Mouse (Mus musculus): ENCODE data around the gene Myb. TPM values are rescaled to one million over a fixed set of nuclear protein-coding genes. Genes with fewer than 3 reads are reported as not detected.

Gene Myb
- polyA plus RNA-seq, 1 experiment: 334 TPM

DNA sequence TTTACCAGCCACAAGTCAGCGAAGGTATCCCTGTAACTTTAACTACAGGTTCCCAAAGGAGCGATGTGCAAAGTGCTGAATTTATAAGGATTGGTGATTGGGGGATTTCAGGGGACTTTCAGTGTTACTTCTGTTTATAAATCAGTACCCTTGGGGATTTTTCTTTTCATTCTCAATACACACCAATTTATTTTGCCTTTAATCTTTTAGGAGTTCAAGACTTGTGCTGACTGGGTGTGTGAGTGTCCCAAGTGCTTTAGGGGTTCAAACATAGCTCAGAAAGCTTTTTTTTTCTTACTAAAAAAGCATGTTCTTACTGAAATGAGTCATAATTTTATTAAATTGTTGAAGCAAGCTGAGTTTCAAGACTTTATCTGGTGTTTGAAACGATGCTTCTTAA lies 1.3 kb upstream of the Myb start:
- 87% methylated on average over 3 of the region's 3 CpGs for WGBS
- Histone ChIP-seq H3K27ac (ENCODE audit: control insufficient read depth, insufficient read depth, low read length) (no peak overlapping the region), H3K27me3 (ENCODE audit: control insufficient read depth, insufficient read depth, low read length) (no peaks in the 10 kb centered on the region), H3K4me1 (replicated peaks; ENCODE audit: control insufficient read depth, insufficient read depth, low read length) (no peaks in the 10 kb centered on the region), H3K36me3 (ENCODE audit: control insufficient read depth, insufficient read depth, low read length) (no peaks in the 10 kb centered on the region), H3K4me3 (ENCODE audit: control insufficient read depth, insufficient read depth, low read length) (no peak overlapping the region)
- TF ChIP-seq POLR2A (IDR thresholded peaks at IDR 0.05; ENCODE audit: control insufficient read depth, extremely low read depth, insufficient read depth, low read length, poor library complexity): no peak
- no peak for TF ChIP-seq CTCF (IDR thresholded peaks at IDR 0.05; ENCODE audit: borderline replicate concordance, control insufficient read depth, extremely low read depth, insufficient read depth, low read length, poor library complexity)
- no peak for DNase-seq

DNA sequence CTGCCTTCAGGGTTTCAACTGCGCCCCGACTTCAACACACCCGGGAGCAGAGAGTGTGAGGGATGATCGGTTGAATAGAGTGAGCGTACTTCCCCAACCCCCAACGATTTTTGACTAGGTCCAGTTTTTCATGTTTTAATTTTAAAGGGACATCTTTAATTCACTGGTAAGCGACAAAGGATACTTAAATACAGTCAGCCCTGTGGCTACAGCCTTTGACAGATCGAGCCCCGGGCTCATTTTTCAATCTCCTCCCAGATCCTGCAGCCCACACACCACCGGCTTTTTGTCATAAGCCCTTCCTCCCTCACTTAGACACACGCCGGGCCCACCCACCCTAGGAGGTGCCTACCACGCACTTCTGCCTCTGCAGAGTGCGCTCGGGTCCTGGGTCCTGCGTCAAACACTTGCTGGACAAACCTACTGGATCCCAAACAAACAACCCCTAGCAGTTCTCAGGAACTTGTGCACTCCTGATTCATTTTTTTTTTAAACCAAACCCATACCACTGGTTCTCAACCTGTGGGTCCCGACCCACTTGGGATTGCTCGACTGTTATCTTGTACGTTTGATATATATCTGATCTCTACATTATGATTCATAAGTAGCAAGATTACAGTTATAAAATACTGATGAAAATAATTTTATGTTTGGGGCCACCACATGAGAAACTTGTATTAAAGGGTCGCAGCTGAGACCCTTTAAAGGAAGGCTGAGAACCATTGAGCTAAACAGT lies 743 bp upstream of the Myb start:
- TF ChIP-seq CTCF (IDR thresholded peaks at IDR 0.05; ENCODE audit: borderline replicate concordance, control insufficient read depth, extremely low read depth, insufficient read depth, low read length, poor library complexity): no peak
- peak; percentile 48; the same call in 1 of the 2 replicates for TF ChIP-seq POLR2A (IDR thresholded peaks at IDR 0.05; ENCODE audit: control insufficient read depth, extremely low read depth, insufficient read depth, low read length, poor library complexity)
- Histone ChIP-seq H3K36me3 (ENCODE audit: control insufficient read depth, insufficient read depth, low read length) (no peaks in the 10 kb centered on the region), H3K4me1 (replicated peaks; ENCODE audit: control insufficient read depth, insufficient read depth, low read length) (no peaks in the 10 kb centered on the region), H3K27me3 (ENCODE audit: control insufficient read depth, insufficient read depth, low read length) (no peaks in the 10 kb centered on the region), H3K4me3 (ENCODE audit: control insufficient read depth, insufficient read depth, low read length) (peak overlapping the region; percentile 96), H3K27ac (ENCODE audit: control insufficient read depth, insufficient read depth, low read length) (peak overlapping the region; percentile 96)
- peak; percentile 77 for DNase-seq
- 4% methylated on average over 20 of the region's 20 CpGs for WGBS

GRCm38 (mm10) chr10:21159697-21160394 lies 938 bp downstream of the Myb start:
- Histone ChIP-seq H3K27me3 (ENCODE audit: control insufficient read depth, insufficient read depth, low read length) (no peaks in the 10 kb centered on the region), H3K27ac (ENCODE audit: control insufficient read depth, insufficient read depth, low read length) (peak overlapping the region; percentile 96), H3K4me3 (ENCODE audit: control insufficient read depth, insufficient read depth, low read length) (peak overlapping the region; percentile 96), H3K4me1 (replicated peaks; ENCODE audit: control insufficient read depth, insufficient read depth, low read length) (peaks cover 4% of the 10 kb centered on the region), H3K36me3 (ENCODE audit: control insufficient read depth, insufficient read depth, low read length) (peaks cover 15% of the 10 kb centered on the region)
- WGBS: under 1% methylated on average over 44 of the region's 44 CpGs
- TF ChIP-seq POLR2A (IDR thresholded peaks at IDR 0.05; ENCODE audit: control insufficient read depth, extremely low read depth, insufficient read depth, low read length, poor library complexity) (0 out of 2 replicates have a peak, but pooled peaks have one; percentile 3), CTCF (IDR thresholded peaks at IDR 0.05; ENCODE audit: borderline replicate concordance, control insufficient read depth, extremely low read depth, insufficient read depth, low read length, poor library complexity) (no peak)
- peak; percentile 63 for DNase-seq

DNA sequence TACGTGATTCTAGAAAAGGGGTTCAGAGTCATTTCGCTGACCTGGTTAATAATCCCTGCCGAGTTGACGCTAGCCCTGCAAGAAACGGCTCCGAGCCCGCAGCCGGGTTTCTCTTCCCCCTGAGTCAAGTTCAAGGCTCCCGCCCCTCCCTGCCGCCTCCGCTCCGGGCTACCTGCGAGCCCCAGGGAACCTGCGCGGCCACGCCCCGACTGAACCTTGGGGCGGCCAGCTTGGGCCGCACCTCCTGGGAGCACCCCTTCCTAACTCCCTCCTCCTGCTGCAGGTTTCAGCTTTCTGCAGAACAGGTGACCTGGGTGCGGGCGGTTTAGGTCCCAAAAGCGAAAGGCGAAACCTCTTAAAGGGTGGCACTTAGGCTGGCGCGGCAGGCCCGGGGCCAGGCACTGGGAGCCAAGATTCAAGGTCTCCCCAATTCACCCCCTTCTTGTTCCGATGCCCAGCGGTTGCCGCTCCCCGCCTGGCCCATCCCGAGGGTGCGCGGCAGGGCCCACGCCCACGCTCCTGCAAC lies 1.8 kb downstream of the Myb start:
- Histone ChIP-seq H3K27ac (ENCODE audit: control insufficient read depth, insufficient read depth, low read length) (peak overlapping the region; percentile 96), H3K4me3 (ENCODE audit: control insufficient read depth, insufficient read depth, low read length) (peak overlapping the region; percentile 96), H3K4me1 (replicated peaks; ENCODE audit: control insufficient read depth, insufficient read depth, low read length) (peaks cover 5% of the 10 kb centered on the region), H3K27me3 (ENCODE audit: control insufficient read depth, insufficient read depth, low read length) (no peaks in the 10 kb centered on the region), H3K36me3 (ENCODE audit: control insufficient read depth, insufficient read depth, low read length) (peaks cover 20% of the 10 kb centered on the region)
- peak; percentile 80 for DNase-seq
- no peak for TF ChIP-seq CTCF (IDR thresholded peaks at IDR 0.05; ENCODE audit: borderline replicate concordance, control insufficient read depth, extremely low read depth, insufficient read depth, low read length, poor library complexity)
- TF ChIP-seq POLR2A (IDR thresholded peaks at IDR 0.05; ENCODE audit: control insufficient read depth, extremely low read depth, insufficient read depth, low read length, poor library complexity): peak; percentile 45; the same call in 1 of the 2 replicates
- under 1% methylated on average over 35 of the region's 35 CpGs for WGBS

DNA sequence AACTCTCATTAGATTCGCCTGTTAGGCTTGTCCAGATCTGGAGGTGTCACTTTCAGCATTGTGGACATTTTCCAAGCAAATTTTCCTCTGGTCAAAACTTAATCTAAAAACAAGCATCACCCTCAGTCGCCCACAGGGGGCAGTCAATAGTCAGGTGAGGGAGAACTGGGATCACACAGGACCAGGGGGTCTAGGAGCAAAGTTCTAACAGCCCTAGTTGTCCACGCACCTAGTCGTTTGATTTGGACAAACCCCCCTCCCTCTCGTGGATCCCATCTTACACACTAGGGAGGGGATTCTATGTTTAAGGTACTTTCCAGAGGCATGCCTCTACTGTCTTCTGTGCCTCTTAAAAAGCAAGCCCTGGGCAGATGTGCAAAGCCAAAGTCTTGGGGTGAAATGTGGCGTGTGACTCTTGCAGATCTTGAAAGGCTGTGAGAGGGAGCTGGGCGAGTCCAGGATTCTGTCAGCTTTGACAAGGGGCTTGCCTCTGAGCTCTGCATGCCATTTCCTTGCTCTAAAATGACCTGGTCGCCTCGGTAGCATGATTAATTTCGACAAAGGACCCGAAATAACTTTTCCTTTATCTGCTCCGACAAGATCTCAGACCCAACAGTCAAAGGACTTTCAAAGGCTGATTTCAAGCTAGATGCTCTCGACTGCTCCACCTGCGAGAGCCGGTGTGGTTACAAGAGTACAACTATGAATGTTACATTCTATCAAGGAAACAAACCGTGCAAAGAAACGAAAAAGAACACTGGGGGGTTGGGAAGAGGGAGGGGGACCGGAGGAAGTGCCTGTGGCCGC lies 2.5 kb downstream of the Myb start:
- Histone ChIP-seq H3K36me3 (ENCODE audit: control insufficient read depth, insufficient read depth, low read length) (peaks cover 27% of the 10 kb centered on the region), H3K27me3 (ENCODE audit: control insufficient read depth, insufficient read depth, low read length) (no peaks in the 10 kb centered on the region), H3K27ac (ENCODE audit: control insufficient read depth, insufficient read depth, low read length) (peak overlapping the region; percentile 96), H3K4me1 (replicated peaks; ENCODE audit: control insufficient read depth, insufficient read depth, low read length) (peaks cover 11% of the 10 kb centered on the region), H3K4me3 (ENCODE audit: control insufficient read depth, insufficient read depth, low read length) (peak overlapping the region; percentile 96)
- TF ChIP-seq CTCF (IDR thresholded peaks at IDR 0.05; ENCODE audit: borderline replicate concordance, control insufficient read depth, extremely low read depth, insufficient read depth, low read length, poor library complexity) (peak; percentile 27; the same call in 1 of the 2 replicates), POLR2A (IDR thresholded peaks at IDR 0.05; ENCODE audit: control insufficient read depth, extremely low read depth, insufficient read depth, low read length, poor library complexity) (no peak)
- DNase-seq: peak; percentile 83
- under 1% methylated on average over 19 of the region's 19 CpGs for WGBS

Data from thymus, adult 2 months (tissue).